Mouse (Mus musculus) retina, embryonic 14.5 days (tissue): ENCODE data around the gene L2hgdh.
A peak's percentile ranks its signal among the peaks of the same experiment; 100 is the strongest.

Source experiments
- DNase-seq: peaks from one replicate; pipeline ENCODE4 v3.0.0-alpha.2; 2015; ENCODE audit warnings: low spot score

Gene L2hgdh

DNA sequence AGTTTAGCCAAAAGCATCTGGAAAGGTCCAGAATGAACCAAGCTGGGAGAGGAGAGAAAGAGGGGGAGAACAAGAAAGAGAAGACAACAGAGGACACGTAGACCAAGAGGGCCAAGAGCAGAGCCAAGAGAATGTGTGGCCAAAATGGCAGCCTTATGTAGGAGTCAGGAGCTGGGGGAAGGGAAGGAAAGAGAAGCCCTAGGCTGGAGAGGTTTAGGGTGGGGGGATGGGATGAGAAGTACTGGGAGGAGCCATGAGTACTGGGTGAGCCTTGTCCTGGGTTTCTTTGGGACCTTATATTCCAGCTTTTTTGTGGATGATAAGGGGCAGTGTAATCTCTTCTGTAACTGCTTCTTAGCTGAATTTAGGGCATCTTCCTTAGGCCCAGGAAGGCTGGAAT is 4.6 kb upstream of the L2hgdh start:
- no peak for DNase-seq

DNA sequence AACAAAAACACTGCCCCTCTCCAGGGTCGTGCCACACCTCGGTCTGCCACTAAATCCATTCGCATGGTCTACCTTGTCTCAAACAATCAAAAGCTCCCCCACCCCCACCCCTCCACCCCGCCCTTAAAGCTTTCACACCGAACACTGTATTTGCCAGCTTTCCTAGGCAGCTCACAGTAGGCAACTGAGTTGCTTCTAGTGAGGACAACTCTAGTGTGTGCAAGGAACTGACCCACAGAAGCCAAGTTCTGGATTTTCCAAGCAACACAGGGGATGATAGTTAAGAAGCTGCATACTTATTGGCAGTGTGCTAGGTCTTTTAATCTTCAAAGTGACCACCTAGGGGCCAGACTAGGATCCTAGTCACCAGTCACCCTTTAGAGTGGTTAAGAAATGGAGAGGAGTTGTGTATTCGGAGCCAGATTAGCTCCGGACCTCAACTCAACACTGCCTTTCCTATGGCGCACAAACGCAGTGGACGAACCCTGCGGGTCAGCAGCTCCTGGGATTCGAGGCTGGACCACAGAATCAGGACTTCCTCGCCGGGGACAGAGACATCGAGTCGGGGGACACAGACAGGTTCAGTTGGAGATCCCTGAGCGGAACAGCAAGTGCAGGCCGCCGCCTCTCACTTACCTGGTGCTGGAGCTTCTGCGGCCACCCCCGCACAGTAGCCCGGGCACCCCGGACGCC is 509 bp downstream of the L2hgdh start:
- DNase-seq: peak; percentile 7

DNA sequence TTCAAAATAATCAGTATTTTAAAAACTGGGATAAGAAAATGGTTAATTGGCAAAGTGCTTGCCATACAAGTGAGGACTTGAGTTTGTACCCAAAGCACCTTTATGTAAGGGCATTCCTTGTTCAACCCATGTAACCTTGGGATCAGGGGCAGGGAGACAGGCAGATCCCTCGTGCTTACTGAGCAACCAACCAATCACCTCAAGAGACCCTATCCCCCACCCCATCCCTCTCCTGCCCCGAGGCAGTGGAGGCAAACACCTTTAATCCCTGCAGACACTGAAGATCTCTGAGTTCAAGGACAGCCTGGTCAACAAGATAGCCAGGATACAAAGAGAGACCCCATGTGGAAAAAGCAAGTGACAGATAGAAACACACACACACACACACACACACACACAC is 1.3 kb downstream of the L2hgdh start:
- DNase-seq: no peak

DNA sequence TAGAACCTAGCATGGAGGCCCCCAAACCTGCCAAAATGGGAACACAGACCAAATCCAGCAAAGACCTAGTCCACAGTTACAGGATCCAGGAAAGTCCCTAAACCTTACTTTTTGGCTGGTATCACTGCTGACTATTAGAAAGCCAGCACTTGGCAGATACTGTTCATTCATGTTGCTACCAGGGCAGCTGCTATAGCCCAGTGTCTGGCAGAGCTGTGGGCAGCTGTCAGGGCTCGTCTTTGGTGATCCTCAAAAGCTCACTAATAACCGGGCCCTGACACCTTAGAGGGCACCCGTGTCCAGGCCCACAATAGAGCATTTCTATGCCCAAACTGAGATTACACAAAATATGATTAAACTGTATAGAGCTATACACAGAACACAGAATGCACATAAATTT is 1.8 kb downstream of the L2hgdh start:
- no peak for DNase-seq

DNA sequence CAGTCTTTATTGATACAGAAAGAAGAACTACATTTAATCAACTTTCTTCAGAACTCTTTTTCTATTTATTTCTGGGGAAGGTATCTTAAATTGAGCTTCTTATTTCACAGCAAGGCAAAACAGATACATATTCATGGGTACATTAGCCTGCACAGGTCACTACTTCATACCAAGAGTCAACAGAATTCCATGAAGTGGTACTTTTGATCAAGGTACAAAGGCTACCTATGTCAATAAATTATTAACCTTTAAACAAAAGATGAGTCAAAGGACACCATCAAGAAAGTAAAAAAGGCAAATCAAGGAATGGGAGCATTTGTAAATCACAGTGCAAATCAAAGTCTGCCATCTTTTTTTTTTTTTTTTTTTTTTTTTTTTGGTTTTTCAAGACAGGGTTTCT is 11.0 kb downstream of the L2hgdh start:
- DNase-seq: no peak

DNA sequence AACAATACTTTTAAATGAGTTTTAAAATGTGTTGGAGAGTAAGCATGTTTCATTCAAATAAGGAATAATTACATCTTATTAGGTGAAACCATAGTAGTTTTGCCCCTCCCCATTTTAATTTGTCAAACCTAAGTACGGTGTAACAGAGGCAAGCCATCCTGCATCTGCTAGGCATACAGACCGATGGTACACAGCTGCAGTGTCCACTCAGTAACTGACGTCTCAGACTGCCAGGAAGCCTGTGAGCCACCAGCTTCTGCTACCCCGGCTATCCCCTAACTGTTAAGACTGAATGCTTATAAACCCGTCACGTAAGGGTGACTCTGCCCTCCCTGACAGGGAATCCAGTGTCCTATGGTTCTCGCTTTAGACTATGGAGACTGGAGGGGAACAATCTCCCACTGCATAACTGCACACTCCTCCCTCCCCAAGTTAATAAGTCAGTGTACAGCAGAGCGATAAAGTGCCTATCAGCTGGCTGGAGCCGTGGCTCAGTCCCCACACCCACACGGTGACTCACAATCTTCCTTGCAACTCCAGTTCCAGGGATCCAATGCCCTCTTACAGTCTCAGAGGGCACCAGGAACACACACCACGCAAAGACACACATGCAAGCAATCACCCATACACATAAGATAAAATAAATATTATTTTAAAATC is 19.7 kb downstream of the L2hgdh start:
- no peak for DNase-seq

DNA sequence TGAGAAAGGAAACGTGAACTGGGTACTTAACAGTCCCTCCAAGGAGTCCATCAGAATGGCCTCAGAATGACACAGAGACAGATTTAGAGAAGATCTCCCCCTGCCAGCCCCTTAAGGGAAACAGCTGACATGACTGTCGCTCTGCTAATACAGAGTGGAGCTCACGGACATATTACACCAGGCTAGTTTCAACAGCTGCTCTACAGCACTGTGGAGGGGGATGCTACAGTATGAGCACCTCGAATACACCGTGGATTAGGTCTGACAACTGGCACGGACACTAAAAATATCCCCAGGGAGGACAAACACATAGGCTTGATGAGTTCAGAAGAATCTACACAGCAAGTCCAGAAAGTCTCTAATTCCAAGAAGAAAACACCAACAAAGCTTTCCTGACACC is 26.3 kb downstream of the L2hgdh start:
- no peak for DNase-seq

DNA sequence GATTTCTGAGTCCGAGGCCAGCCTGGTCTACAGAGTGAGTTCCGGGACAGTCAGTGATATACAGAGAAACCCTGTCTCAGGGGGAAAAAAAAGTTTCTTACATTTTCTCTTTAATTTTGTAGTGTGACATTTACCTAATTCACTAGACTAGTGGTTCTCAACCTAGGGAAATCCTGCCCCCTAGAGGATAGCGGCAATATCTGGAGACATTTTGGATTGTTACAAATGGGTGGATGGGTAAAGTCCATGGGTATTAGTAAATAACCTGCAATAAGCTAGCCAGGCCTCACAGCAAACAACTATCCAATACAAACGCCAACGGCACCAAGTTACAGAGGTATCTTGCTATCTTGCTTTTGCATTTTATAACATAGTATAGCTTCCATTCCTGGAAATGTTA is 27.9 kb downstream of the L2hgdh start:
- peak; percentile 70 for DNase-seq

DNA sequence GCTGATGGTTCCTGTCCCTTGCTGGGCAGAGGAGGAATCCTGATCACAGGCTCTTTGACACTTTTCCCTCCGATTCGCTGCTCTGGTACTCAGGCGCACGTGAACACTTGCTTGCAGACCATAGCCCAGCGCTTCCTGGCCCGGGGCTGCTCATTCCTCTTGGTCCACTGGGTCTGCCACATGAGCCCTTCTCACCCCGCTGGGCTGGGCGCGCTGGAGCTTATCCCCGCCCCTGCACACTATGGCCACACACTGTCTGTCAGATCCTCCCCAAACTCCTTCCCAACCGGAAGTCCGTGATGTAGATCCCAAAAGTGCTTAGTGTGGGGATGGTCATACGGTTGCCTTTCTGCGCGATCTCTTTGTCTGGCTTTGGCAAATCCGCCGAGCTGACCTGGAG is 31.2 kb downstream of the L2hgdh start:
- DNase-seq: no peak

DNA sequence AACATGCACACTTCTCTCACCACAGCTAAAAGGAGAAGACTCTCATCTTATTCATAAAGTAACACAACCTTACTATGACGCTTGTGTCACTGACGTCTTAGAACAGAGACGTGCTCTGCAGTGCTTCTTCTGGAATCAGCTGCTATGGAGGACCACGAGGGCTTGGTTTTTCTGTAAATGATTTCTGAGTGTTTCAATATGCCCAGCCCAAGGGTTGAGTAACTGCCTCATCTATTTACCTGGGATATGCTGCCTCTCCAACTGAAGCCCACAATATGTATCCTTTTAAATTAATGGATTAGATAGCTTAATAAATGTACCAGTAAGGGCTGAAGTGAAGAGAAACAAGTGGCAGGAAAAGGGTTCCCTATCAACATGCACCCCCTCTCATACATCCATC is 34.0 kb downstream of the L2hgdh start:
- no peak for DNase-seq

DNA sequence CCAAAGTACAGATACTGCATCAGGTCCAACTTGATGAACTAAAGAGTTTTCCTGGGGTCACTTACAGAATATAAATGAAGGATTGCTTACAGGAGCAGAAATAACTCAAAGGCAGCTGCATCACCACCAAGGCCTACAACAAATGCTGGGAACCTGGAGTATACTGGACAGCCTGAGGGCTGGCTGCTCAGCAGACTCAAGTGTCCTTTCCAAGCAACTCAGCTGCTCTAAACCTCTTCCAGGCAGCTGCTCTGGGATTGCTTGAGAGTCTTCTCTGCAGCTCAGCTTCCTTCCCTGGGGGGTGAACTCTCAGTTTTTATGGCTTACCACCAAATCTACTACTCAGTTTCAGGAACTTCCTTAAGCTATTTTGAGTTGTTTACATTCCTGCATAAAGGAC is 35.6 kb downstream of the L2hgdh start:
- DNase-seq: no peak

DNA sequence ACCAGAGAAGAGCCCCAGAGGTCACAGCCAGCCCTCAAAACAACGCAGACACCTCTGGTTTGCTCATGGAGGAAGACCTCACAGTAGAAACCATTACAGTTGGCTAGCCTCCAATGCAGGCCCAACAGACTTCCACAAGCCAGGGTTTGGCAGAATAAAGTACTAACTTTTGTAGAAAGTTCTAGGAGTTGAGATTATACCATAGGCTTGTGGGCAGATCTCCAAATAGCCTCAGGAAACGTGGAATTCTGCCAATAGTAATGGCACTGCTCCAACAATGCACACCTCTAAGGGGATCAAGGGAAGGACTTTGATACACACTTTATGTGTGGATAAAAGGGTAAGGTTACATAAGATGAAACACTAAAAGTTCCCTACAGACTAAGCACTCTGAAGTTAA is 36.3 kb downstream of the L2hgdh start:
- no peak for DNase-seq

DNA sequence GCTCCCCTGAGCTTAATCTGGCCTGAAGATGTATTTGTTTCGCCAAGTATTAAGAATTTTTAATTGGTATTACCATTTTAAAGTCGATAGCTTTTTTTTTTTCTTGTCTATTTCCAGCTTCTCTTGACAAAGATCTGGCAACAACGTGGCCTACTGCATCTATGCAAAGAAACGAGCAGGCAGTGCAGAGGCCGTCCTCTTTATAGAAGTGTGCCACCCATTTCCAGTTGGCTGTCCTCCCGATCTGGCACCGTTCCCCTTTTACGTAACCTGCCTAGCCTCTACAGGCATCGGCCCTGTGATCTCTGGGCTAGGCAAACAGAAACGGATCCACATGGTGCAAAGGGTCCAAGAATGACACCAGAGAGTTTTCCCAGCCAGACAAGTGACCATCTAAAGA is 41.1 kb downstream of the L2hgdh start:
- no peak for DNase-seq

DNA sequence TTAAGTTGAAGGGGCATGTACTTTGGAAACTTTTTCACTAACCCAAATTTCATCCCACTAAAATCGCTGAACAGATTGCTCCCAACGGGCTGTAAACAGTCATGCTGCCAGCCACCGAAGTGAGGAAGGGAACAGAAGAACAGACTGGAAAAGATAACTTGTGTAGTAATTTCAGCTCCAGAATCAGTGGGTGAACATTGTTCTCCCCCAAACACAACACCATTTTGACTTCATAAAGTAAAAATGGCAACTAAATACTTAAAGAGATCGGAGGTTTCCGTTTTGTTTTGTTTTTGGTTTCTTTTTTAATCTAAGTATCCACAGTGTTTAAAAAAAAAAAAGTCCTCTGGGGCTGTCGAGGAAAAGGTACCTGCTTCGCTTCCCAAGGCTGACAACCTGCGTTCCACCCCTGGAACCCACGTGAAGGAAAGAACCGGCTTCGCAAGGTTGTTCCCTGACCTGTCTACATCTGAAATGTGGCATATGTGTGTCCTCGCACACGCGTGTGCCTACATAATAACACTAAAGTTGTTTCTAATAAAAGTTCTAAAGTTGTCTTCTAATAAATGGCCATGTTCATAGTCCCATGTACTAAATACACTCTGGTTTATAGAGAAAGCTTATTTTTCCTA is 41.8 kb downstream of the L2hgdh start:
- peak; percentile 16 for DNase-seq

DNA sequence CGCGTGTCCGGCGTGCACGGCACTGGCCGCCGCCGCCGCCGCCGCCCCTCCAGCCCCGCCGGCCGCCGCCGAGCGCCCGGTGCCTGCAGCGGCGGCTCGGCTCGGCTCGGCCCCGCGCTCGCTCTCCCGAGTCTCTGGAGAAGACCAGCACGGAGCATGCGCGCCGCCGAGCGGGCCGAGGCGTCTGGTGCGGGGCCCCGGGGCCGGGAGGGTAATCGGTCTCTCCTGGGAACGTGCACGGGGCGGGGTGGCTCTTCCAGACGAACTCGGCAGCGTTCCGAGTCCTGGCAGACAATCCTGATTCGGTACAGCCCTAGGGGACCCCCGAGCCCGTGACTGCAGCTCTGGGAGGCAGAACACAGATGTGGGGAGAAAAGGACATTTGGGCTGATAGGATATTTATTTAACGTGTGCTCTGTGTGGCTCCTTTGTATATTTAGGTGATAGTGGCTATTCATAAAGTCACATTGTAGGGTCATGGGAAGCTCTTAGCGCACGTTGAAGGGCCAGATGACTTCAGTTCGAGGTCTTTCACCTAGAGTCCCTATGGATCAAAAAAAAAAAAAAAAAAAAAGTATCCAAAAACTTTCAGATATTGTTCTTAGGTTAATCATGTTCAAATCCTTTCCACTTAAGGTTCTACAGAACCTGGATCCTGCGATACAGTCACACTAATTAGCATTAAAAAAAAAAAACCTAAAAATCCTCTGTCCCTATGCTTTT is 42.4 kb downstream of the L2hgdh start:
- DNase-seq: peak; percentile 89

DNA sequence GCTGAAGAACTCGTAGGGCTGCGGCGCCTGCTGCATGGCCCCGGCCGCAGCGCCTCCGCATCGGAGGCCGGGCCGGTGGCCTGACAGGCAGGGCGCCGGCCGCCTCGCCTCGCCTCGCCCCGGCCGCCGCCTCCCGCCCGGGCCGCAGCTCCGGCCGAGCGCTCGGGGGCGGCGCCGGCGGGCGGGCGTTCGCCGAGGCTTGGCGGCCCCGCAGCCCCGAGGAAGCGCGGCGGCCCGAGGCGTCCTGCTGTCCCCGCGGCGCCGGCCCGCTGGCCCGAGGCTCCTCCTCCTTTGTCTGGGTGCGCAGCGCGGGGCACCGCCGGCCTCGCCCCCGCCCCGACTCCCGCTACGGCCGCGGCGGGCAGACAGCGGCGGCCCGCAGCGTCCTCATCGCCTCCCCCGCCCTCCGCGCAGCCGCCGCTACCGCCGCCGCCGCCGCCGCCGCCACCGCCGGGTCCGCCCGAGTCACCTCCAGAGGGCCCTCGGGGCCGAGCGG is 43.1 kb downstream of the L2hgdh start, which contains the start of gene Sos2:
TSS of gene Sos2 (minus strand) at position 287 of the 496 bp plus-strand sequence.
- peak; percentile 71 for DNase-seq

DNA sequence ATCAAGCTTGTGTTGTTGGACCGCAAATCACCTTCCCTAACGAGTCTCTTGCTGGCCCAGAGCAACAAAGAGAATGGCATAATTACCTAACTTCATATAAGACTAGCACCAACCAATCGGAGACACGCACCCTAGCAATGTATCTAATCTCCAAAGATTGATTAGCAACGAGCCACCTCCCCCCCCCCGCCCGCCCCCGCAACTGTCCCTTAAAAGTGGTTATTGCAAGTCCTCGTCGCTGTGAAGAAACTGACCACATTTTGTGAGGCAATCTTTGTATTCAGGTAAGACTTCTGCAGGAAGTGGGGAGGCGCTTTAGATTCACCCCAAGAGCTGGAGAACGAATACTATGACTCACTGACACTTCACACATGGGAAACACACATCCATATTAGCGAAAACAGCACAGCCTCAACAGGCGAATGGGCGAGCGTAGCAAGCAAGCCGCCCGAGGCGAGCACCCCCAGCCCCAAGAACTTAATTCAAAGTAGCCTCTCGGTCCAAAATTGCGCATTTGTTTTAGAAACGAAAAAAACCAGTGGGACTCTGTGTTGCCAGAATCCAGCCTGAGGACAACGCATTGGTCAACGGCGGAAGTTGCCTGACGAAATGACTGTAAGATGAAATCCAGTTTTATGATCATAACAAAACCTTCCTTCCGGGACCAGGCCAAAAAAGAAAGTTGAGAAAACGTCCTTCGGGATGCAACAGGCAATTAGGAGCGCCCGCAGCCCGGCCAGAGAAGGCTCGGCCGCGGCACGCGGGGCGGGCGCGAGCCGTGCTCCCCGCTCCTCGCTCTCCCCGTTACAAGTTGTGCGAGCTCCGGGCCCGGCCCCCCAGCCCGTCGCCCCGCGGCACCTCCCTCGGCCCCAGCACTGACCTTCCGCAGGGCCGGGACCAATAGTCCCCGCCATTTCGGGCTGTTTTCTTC is 43.8 kb downstream of the L2hgdh start:
- peak; percentile 49 for DNase-seq

DNA sequence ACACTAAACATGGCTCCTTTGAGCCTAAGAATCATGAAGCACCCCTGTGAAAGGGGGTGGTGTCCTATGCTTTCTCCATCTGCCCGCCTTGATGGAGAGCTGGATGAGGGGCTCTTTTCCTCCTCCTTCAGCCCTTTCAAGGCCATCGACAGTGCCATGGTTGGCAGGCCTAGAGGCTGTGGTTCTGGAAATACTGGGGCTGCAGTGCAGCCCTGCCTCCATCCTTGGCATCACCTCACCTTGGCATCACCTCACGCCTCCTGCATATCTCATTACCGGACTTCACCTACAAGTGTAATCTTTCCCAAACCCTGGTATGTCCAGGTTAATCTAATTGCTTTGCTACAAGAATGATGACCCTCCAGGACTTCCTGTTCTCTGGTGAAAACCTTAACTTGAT is 48.5 kb downstream of the L2hgdh start:
- DNase-seq: no peak

DNA sequence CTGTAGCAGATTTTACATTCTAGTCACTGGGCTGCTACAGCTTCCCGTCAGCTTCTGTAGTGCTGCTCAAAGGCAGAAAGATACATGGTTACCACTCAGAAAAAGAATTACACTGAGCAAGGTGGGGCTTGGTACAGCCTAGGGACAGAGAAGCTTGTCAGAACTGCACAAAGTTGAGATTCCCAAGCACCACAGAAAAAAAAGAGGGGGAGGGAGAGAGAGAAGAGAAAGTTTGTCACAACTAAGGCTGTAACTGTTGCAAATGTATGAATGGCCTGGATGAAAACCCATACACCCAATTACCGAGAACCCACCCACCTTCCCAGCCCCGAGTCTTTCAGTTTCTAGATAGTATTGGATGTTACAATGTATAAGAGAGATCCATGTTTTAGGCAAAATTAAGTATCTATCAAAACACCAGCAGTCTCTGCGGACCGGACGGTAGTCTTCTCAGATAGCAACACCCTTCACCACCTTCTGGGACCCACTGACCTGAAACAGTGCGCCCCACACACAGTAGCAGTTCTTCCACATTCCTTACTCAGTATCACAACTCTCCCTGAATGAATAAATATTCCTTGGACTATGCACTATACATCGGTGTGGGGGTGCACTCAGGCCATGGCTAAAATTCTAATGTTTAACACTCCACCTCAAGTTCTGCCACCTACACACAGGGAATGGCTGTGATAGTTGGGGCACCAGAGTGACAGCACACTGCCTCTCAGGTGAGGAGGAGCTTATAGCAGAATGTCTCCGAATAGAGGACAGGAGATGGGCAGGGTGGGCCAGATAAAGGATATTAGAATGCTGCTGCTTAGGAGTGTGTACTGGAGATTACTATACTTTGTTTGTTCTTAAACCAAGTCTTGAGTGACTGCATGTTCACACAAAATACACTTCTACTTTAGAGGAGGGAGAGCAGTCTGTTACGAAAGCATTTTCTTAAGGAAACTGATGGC is 49.8 kb downstream of the L2hgdh start:
- no peak for DNase-seq

DNA sequence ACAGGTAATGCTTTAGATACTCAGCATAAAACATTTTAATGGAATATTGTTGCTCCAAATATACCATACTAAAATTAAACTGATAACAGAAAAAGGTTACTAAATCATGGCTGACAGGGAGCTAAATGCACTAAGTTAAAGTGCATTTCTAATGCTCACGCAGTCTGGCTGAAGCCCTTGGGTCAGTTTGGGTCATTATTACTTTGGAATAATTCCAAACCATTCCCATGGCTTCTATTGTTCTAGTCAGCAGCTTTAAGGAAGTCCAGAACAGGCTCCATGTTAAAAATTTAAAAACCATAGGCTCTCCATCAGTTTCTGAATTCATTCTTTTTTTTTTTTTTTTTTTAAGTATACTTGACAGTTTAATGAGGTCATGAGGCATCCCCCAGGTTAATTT is 50.5 kb downstream of the L2hgdh start:
- no peak for DNase-seq
